Mouse (Mus musculus) CD4-positive helper T cell, adult 2 months (primary cell): ENCODE measurements around the gene Brd4.

Source experiments
- DNase-seq: peaks from one replicate; pipeline ENCODE4 v3.0.0-alpha.2; 2012; ENCODE audit warnings: low read depth, missing footprints, low spot score

Gene Brd4

DNA sequence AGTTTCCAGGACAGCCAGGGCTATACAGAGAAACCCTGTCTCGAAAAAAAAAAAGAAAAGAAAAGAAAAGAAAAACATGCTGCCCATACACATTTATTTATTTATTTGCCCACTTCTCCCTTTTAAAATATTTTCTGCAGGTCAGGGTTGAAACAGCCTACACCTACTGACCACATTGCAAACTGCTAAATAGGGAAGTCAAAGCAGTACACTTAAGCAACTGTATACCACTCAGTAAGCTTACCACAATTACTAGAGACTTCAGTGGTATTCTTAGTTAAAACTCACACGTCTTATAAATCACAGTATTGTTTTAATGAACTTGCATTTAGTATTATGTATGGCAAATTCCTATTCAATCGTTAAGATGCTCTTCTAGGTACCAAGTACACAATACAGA lies 3.9 kb downstream of the Brd4 start:
- DNase-seq = no peak

DNA sequence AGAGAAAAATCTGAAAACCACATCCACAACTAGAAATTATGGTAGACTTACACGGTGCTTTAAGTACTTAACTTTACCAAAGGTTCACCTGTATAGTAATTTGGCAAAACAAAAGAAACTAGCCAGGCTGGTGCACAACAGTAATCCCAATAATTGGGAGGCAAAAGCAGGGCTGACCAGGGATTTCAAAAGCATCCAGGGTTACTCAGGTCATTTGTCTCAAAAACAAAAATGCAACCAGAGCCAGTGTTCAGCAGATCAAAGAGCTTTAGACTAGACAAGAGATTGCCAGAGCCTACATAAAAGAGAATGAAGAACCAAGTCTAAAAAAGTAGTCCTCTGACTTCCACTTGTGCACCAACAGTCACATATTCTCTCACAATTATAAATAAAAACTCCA lies 7.3 kb downstream of the Brd4 start:
- DNase-seq = peak; percentile 40

DNA sequence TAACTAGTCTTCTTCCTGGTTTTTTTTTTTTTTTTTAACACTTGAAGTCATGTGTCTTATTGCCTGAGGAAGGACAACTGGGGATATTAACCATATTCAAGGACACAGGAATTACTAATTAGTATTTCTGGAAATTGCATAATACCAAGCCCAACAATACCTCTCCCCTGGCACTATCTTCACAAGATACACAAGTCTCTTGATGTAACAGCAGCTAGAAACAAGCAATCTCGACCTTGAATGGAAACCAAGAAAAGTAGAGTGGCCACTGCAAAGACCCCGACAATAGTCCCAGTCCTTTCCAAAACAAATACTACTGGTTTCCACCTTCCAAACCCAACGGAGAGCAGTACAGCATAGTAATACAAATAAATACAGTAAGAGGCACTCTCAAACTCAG lies 9.0 kb downstream of the Brd4 start:
- DNase-seq = no peak

DNA sequence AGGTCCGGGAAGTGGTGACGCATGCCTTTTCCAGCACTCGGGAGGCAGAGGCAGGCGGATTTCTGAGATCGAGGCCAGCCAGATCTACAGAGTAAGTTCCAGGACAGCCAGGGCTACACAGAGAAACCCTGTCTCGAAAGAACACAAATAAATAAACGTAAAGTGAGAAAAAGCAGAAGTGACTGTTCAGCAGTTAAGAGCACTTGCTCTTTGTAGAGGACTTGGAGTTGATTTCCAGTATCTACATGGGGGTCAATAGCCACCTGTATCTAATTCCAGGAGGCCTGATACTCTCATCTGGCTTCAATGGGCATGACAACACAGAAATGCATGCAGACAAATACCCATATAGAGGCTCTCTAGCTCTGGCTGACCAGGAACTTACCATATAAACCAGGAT lies 15.4 kb downstream of the Brd4 start:
- no peak for DNase-seq

DNA sequence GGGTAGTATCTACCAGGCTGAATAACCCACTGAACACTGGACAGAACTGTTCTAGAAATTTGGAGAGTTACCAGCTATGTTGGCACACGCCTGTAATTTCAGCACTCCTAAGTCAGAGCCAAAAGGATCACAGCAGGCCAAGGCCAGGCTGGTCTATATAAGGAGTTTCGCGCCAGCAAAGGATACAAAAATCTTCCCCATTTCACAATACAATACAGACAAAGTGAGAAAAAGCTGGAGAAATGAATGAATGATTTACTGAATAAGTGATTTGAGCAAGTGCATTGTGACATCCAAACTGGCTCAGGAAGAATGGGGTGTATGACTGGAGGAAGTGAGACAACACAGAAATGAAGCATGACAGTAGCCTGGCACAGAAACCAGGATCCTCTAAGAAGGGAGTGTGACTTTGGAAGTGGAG lies 16.0 kb downstream of the Brd4 start:
- no peak for DNase-seq

DNA sequence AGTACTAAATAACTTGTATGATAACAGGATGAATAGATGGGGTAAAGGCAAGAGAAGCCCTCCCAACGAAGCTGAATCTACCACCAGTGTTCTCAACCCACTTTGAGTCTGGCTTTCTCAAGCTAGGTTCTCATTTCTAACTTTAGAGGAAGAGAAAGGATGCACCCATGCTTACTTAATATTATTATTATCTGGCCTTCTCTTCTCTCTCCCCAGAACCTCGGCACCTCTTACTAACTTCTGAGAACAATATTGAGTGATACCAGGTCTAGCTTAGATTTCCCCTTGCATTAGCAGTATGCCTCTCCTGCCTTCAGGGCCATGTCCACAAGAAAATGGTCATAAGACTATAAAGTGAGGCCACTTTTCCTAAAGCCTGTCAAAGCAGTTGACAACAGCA lies 16.4 kb downstream of the Brd4 start:
- no peak for DNase-seq

DNA sequence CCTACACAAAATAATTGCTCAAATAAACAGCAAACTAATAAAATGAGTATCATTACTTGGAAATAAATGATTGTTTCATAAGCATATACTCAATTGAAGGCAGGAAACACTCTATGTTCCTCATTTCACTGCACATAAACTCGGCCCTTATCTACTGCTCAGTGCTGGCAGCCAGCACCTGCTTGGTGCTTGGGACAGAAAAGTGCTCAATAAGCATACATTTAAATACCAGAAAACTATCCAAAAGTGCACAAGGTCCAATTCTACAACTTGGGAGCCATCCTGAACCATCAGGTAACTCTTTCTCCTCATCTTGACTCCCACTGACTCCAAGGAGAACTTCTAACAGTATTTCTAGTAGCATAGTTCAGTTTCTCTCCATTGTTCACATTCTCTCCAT lies 16.9 kb downstream of the Brd4 start:
- DNase-seq = no peak

DNA sequence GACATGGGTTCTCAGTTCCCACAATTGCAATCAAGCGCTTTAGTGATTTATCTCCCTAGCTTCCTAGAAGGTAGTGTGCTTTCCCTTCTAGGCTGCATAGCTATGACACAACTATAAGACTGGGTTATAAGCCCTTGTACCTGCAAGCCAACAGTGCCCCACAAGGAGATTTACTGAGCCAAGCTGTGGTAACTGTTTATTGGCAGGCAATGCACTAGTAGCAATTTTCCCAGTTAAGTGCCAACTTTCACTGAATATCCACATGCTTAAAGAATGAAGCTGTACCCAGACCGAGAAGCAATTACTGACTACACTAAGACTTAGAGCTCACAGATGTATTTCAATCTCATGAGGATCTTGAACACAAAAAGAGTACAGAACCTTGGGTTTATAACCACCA lies 20.9 kb downstream of the Brd4 start:
- DNase-seq = no peak

DNA sequence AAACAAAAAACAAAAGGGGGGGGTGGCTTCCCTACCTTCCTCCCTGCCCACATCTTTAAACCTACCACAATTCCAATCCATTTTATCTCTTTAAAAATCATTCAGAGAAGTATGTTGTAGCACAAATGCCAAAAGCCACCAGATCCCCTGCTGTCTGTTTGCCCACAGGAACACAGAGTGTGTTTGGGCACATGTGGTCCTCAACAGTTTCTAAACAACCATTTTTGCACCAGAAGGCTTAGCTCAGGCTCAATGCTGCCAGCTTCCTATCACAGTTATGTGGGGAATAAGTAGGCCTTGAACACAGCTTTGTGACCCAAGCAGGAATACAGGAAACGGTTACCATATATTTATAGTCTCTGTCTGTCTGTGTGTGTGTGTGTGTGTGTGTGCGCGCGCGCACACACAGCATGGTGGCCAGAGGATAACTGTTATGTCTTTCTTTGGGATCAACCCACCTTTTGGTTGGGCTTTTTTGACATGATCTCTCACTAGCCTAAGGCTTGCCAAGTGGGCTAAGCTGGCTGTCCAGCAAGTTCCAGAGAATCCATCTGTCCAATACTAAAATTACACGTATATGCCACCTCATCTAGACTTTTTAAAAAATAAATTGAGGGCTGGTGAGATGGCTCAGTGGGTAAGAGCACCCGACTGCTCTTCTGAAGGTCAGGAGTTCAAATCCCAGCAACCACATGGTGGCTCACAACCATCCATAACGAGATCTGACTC lies 21.5 kb downstream of the Brd4 start:
- DNase-seq = no peak

DNA sequence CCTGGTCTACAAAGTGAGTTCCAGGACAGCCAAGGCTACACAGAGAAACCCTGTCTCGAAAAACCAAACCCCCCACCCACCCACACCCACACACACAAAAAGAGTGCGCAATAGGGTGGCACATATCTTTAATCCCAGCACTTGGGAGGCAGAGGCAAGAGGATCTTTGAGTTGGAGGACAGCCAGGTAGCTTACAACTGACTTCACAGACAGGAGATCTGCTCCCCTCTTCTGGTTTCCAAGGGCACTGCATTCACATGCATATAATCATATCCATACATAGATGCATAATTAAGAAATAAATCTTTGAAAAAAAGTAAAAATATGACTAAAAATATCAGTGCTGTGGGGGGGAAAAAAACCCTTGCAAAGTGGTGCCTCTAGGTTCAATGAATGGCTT lies 25.7 kb downstream of the Brd4 start:
- DNase-seq = no peak

DNA sequence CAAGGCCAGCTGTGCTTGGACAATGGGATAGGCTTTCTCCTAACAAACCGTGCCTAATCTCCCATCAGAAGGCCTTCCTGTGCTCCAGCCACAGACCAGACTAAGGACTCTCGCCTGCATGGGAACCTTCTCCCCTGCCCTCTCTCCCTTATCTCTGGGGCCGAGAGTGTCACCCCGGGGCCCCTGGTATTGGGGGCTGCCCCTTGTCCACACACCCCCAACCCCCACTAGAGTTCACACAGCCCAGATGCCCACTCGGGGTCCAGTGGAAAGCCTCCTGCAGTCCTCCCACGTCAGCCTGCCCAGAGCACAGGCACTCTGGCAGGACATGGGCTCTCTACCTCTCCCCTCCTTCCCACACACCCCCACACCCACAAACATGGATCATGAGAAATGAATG lies 26.6 kb downstream of the Brd4 start:
- no peak for DNase-seq

DNA sequence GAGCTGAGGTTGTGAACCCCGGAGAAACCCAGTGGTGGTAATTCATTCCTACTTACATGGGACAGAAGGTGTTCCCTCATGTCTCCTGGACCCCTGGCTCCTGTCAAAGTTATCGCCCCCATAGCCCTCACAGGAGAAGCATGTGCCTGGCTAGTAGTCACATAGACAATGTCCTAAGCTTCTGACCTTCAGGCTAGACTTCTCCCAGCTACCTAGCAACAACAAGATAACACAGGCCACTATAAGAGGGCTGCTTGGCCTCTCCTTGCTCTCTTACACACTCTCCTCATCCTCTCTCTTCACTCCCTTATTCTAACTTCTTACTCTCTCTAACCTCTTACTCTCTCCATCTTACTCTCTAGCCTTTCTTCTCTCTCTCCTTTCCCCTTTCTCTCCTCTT lies 27.1 kb downstream of the Brd4 start:
- DNase-seq = no peak

DNA sequence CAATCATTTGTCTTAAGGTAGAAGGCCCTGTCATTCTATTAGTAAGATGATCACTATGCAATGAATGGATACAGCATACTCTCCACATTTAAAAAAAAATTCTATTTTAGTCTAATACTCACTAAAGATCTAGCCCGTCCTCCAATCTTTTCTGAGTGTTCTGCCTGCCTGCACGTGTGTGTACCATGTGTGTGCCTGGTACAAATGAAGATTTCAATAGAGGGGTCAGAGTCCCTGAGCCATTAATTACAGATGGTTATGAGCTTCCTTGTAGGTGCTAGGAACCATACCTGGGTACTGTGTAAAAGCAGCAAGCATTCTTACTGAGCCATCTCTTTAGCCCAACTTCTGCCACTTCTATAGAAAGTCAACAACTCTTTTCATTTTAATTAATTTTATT lies 27.6 kb downstream of the Brd4 start:
- no peak for DNase-seq

DNA sequence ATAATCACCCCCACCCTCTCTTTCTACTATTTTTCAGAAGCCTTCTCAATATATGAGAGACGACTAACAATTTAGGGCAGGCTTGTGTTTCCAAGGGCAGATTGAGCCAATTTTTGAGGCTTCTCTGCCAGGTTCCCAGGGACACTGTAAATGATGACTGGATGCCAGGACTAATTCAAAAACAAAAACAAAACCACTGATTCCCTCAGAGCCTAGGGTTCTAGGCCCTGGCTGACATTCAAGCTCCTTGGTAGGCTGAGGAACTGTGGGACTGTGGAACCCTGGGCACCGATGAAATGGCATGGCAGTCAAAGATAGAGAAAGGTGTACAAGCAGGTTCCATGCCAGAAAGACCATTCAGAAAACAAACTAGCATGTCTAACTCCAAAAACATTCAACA lies 31.3 kb downstream of the Brd4 start:
- no peak for DNase-seq

DNA sequence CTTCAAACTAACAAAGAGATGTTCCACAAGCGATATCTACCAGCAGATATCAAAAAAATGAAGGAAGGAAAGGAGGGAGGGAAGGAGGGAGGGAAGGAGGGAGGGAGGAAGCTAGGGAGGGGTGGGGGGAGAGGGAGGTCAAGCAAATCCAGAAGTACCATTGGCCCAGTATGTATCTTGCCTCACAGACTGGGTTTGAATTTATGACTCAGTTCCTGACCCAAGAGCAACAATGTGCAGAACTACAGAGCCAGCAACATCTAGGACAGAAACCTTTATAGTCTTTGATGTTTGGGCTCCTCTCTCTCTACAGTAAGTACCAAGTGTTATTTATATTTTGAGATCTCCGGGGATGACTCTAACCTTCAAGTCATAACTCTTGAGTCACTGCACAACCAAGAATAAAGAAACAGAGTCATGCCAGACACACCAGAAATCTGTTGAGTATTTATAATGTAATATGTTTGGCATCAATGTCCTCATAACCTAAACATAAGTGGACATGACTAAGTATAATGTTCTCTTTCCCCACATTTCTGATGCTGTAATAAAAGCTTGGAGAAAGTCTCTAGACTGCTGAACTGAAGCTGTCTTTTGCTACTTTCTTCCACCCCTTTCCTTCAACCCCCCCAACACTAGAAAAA lies 32.6 kb downstream of the Brd4 start:
- DNase-seq = no peak

DNA sequence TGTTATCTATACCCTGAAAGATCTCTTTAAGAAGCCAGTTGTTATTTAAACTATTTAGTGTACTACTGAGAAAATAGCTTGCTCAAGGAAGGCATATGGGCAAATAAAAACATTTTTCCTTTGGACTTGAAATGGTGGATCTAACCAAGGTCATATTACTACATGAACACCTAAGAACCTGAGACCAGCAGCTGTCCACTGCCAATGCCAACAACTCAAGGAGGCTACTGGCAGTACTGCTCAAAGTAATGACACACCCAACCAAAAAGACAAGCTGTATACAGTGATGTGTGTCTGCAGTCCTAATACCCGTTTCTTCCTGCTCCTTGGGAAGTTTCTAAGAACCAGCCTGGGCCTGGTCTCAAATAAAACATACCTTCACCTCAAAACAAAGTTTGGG lies 34.5 kb downstream of the Brd4 start:
- no peak for DNase-seq

DNA sequence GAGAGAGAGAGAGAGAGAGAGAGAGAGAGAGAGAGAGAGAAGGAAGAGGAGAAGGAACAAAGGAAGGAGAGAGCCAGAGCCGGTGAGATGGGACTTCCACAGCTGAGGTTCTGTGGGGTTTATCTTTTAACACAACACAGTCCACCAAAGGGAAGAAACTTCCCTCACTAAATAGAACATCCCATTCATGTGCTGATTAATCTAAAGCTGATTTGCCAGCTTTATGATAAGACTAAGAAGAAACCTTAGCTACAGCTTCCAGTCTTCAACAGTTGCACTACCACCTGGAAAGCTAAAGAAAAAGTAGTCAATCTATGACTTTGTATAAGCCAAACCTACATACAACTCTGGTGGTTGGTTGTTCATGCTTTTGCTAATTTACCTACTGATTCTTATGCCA lies 36.3 kb downstream of the Brd4 start:
- no peak for DNase-seq

DNA sequence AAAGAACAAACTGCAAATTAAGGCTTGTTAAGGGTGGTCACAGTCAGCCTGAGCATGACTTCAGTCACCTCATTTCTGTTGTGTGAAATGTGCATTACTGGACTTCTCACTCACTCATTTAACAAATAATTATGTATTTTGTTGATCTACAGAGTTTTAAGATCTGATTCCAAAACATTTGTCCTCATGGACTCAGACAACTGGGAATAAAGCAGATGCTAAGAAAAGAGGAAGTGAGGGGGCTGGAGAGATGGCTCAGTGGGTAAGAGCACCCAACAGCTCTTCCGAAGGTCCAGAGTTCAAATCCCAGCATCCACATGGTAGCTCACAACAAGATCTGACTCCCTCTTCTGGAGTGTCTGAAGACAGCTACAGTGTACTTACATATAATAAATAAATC lies 36.9 kb downstream of the Brd4 start:
- no peak for DNase-seq

DNA sequence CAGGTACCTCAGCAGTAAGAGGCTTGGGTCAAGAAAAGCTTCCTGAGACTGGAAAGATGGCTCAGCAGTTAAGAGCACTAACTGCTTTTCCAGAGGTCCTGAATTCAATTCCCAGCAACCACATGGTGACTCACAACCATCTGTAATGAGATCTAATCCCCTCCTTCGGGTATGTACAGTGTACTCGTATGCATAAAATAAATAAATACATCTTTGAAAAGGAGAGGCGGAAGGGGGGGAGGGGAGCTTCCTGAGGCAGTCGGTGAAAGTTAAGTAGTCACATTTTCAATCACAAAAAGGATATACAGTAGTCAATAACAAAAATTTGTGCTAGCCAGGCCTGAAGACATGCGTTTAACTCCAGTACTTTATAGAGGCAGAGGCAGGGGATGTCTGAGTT lies 38.4 kb downstream of the Brd4 start:
- peak; percentile 24 for DNase-seq

DNA sequence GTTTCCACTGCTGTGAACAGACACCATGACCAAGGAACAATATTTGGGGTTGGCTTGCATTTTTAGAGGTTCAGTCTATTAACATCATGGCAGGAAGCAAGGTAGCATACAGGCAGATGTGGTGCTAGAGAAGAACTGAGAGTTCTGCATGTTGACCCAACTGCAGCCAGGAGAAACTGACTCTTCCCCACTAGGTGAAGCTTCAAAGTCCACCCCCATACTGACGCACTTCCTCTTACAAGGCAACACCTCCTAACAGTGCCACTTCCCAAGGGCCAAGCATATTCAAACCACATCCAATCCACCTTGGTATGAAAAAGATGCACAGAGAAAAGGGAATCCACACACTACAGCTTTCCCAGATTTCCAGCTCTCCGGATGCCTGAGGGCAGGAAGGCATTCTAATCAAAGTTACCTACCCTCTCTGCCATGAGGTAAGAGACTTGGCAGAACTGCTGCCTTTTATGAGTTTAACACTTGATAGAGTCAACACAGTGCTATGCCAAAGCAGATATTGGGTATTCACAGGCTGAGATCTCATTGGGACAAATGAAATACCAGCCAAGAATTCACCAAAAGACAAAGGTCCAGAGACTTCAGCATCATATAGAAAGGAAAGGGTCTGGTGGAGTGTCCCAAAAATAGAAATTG lies 43.5 kb downstream of the Brd4 start:
- DNase-seq = peak; percentile 30

DNA sequence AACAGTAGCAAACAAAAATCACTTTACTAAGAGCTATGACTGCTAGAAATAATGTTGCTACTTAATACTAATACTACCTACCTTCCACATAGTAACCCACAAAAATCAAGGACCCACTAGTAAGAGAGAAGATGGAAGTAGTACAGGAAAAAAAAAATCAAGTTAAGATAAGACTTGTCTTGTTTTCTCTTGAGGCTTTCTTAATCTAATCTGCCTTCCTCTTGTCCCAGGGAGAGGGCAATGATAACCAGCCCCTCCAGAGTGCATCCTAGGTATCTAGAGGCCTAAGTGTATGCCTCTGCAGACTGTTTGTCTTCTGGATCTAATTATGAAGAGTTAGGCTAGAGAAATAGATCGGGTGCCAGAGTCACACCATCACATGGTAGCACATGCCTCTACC lies 45.9 kb downstream of the Brd4 start:
- no peak for DNase-seq

DNA sequence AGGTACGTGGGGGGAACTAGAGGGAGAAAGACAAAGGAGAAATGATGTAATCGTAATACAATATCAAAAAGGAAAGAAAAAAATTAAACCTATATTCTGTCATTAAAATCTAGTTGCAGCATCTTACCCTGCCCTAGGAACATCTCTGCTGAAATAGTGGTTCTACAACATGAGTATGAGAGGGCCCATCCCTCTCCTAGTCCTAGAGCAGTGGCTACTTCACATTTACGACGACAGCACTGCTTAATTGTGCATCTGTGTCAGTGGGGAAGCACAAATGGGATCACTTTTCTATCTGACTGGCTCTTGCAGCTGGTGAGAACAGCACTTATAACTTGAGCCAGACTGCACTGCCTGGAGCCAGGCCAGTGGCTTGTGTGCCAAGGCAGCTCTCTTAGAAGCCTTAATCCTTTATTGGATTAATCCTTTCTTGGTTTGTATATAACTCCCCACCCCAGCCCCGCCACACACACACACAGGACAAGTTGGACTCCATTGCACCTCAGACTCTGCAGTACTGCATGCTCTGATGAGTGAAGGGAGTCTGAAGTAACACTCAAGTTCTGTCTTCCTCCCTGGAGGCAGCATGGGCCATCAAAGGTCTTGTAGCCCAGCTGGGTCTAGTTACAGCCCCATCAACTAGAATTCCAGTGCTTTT lies 48.9 kb downstream of the Brd4 start:
- no peak for DNase-seq

DNA sequence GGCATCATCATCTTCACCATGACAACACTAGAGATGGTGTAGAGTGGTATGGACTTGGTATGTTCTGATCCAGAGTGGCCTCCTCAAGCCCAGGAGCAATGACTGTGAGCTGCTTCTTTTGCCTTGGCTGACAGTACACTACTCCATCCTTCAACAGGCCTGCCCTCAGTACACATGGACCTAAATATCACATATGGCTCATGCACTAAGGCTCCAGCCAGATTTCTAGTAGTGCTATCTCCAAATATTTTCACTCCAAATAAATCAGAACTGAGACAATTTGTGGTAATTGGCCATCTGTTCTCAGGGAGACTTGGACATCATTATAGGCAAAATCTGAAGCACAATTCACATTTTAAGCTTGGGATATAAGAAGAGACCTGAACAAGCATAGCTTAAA lies 51.3 kb downstream of the Brd4 start:
- DNase-seq = no peak
